Mouse (Mus musculus) limb, embryonic 11.5 days (tissue): ENCODE data around the gene Tesk1. TPM values are rescaled to one million over a fixed set of nuclear protein-coding genes. Genes with fewer than 3 reads are reported as not detected.

ENCODE experiments used
- ATAC-seq: fragments of 200-750 bp; cut with Nextera tagmentation; 2 replicates; pipeline ENCODE4 v1.8.0; 2017; ENCODE audit warnings: low read depth; ENCODE audit not compliant: insufficient number of reproducible peaks, low FRiP score, low TSS enrichment
- DNase-seq: peaks from one replicate; pipeline ENCODE4 v3.0.0-alpha.2; 2015; ENCODE audit warnings: low spot score
- H3K27ac ChIP-seq: fragments of 300-500 bp; sonication (generic); replicated peaks from 2 replicates; pipeline ENCODE4 v1.5.1; 2014; ENCODE audit warnings: low read depth, mild to moderate bottlenecking, low read length
- H3K27me3 ChIP-seq: fragments of 300-500 bp; sonication (generic); 2 replicates; pipeline ENCODE4 v1.6.1; 2014; ENCODE audit warnings: mild to moderate bottlenecking, low read length, mixed read lengths; ENCODE audit not compliant: control insufficient read depth, insufficient read depth
- H3K36me3 ChIP-seq: fragments of 300-500 bp; sonication (generic); 2 replicates; pipeline ENCODE4 v1.6.1; 2014; ENCODE audit warnings: mild to moderate bottlenecking, low read length, moderate library complexity, mixed read lengths; ENCODE audit not compliant: control insufficient read depth, insufficient read depth
- H3K4me1 ChIP-seq: fragments of 300-500 bp; sonication (generic); 2 replicates; pipeline ENCODE4 v1.6.1; 2014; ENCODE audit warnings: low read length, mixed read lengths; ENCODE audit not compliant: control insufficient read depth, insufficient read depth
- H3K4me2 ChIP-seq: fragments of 300-500 bp; sonication (generic); 2 replicates; pipeline ENCODE4 v1.6.1; 2014; ENCODE audit warnings: low read depth, mild to moderate bottlenecking, moderate library complexity; ENCODE audit not compliant: severe bottlenecking
- H3K4me3 ChIP-seq: fragments of 300-500 bp; sonication (generic); 2 replicates; pipeline ENCODE4 v1.5.1; 2014; ENCODE audit warnings: low read depth, low read length
- H3K9ac ChIP-seq: fragments of 300-500 bp; sonication (generic); 2 replicates; pipeline ENCODE4 v1.6.1; 2014; ENCODE audit warnings: mild to moderate bottlenecking, low read length
- H3K9me3 ChIP-seq: fragments of 300-500 bp; sonication (generic); 2 replicates; pipeline ENCODE4 v1.6.1; 2016; ENCODE audit warnings: low read length; ENCODE audit not compliant: control insufficient read depth
- WGBS: fragments of 180-500 bp; shearing (Covaris S2); extraction: QIAGEN DNeasy Blood & Tissue Kit; methylation state at CpG from one replicate; pipeline ENCODE4 v1.1.7; 2014; 5-methylcytosine and 5-hydroxymethylcytosine counted together
- polyA plus RNA-seq: library from polyadenylated mRNA; unstranded; fragments of >200 nt; fragmentation: Nextera tagmentation; extraction: Ambion mirVana; gene quantifications from 2 replicates; pipeline ENCODE4 v1.2.1, GENCODE M21; 2014

Gene Tesk1
- polyA plus RNA-seq, 1 experiment from 2014 or later = 9.8 TPM

DNA sequence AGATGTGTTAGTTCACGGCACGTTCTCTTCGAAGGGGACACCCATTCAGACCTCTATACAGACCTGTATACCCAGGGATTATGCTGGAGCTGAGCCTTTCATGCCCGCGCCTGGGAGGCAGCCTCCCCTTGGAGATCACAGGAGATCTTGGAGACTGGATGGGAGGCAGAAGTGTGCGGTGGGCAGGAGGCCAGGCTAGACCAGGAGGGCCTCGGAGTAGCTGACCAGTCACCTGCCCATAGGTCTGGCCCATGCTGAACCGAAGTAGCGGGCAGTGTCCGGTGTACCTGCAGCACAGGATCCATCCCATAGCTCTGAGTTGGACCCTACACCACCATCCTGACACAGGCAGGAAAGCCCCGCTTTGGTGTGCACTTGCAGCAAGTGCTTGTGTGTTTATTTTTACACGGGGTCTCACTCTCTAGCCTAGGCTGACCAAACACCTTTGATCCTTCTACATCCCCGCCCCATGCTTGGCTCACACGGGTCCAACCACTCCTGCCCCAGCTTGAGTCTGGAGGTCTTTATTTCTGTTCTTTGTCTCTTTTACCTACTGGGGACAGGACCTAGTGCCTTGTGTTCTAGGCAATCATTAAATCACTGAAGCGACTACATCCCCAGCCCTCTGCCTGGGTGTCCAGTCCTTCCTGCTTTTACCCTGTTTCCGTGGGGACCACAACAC, 13.4 kb upstream of the Tesk1 start:
- Histone ChIP-seq H3K27me3 (peaks cover 51% of the 10 kb centered on the region), H3K4me1 (peaks cover 4% of the 10 kb centered on the region), H3K4me3 (no peak overlapping the region), H3K36me3 (no peaks in the 10 kb centered on the region), H3K9me3 (no peaks in the 10 kb centered on the region), H3K27ac (no peak overlapping the region), H3K4me2 (no peak overlapping the region), H3K9ac (no peak overlapping the region)
- 29% methylated on average over 16 of the region's 16 CpGs for WGBS
- DNase-seq = no peak
- no peak for ATAC-seq

DNA sequence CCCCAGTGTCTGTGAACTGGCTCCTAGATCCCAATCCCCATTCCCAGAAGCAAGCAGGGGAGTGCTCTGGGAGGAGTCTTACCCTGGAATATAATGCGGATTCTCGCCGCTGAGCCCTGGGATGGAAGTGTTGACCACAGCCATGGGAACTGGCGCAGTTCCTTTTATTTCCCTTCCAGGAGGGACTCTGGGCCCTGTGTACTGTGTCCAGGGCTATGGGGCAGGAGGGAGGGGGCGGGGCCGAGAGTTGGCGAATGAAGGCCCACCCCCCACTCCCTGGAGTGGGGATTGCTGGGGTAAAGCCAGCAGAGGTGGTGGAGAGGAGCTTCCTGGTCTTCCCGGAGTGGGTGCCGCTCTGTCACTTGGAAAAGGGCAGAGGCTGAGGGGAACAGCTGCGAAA, 12.8 kb upstream of the Tesk1 start, which contains the start of gene Fam166b:
Fam166b (minus strand) TSS at position 189 of the 400 bp plus-strand sequence.
- Histone ChIP-seq H3K4me2 (0 out of 2 replicates have a peak within 1 kb of the TSS, but pooled peaks have one; percentile 0), H3K36me3 (no peaks in the 10 kb centered on the region), H3K4me1 (peaks cover 4% of the 10 kb centered on the region), H3K9ac (no peak within 1 kb of the TSS), H3K27me3 (peaks cover 51% of the 10 kb centered on the region), H3K4me3 (no peak within 1 kb of the TSS), H3K9me3 (no peaks in the 10 kb centered on the region), H3K27ac (no peak within 1 kb of the TSS)
- WGBS = 5% methylated on average over 10 of the region's 10 CpGs
- DNase-seq (no peak), ATAC-seq (no peak)

- Histone ChIP-seq H3K4me1 (no peaks in the 10 kb centered on the region), H3K36me3 (no peaks in the 10 kb centered on the region), H3K9me3 (no peaks in the 10 kb centered on the region), H3K27me3 (peaks cover 27% of the 10 kb centered on the region), H3K4me3 (no peak overlapping the region), H3K27ac (no peak overlapping the region), H3K9ac (no peak overlapping the region), H3K4me2 (no peak overlapping the region)
- WGBS = 7% methylated on average over 4 of the region's 4 CpGs
- DNase-seq (peak; percentile 87), ATAC-seq (no peak)
Observed at GRCm38 (mm10) chr4:43431690-43432089, 10.0 kb upstream of the Tesk1 start.

GRCm38 (mm10) chr4:43432832-43433231, 8.9 kb upstream of the Tesk1 start:
- H3K9me3 ChIP-seq = no peaks in the 10 kb centered on the region
- no peak overlapping the region for H3K4me2 ChIP-seq
- H3K27me3 ChIP-seq = peaks cover 16% of the 10 kb centered on the region
- no peak for ATAC-seq
- no peak for DNase-seq
- no peaks in the 10 kb centered on the region for H3K36me3 ChIP-seq
- H3K4me1 ChIP-seq = no peaks in the 10 kb centered on the region
- H3K9ac ChIP-seq = no peak overlapping the region
- 85% methylated on average over 1 of the region's 1 CpGs for WGBS
- no peak overlapping the region for H3K4me3 ChIP-seq
- no peak overlapping the region for H3K27ac ChIP-seq

DNA sequence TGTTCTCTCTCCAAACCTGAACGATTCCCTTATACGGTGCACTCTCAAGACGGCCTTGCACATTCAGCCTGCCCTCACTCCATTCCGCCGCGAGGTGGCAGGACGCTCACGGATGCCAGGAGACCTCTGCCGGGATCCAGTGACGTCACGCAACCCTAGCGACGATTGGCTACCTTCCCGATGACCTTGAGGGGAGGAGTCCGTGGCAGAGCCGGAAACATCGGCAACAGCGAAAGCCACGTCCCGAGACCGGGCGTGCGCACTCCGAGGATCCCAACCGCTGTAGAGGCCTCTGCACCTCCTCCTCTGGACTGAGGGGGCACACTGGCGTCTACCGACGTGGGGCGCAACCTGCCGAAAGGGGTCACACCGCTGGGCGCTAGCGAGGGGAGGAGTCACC, 305 bp downstream of the Tesk1 start:
- Histone ChIP-seq H3K9me3 (no peaks in the 10 kb centered on the region), H3K4me1 (peaks cover 9% of the 10 kb centered on the region), H3K4me3 (peak overlapping the region; percentile 80), H3K27me3 (no peaks in the 10 kb centered on the region), H3K27ac (peak overlapping the region; percentile 81), H3K9ac (peak overlapping the region; percentile 95), H3K36me3 (peaks cover 6% of the 10 kb centered on the region), H3K4me2 (peak overlapping the region; percentile 92)
- WGBS = under 1% methylated on average over 33 of the region's 33 CpGs
- DNase-seq (peak; percentile 100), ATAC-seq (peak; percentile 92)

GRCm38 (mm10) chr4:43442456-43443361, 970 bp downstream of the Tesk1 start:
- peak overlapping the region; percentile 92 for H3K4me2 ChIP-seq
- peak overlapping the region; percentile 80 for H3K4me3 ChIP-seq
- H3K36me3 ChIP-seq = peaks cover 8% of the 10 kb centered on the region
- under 1% methylated on average over 80 of the region's 88 CpGs for WGBS
- peaks cover 9% of the 10 kb centered on the region for H3K4me1 ChIP-seq
- DNase-seq (peak; percentile 77), ATAC-seq (peak; percentile 74)
- no peaks in the 10 kb centered on the region for H3K27me3 ChIP-seq
- H3K9ac ChIP-seq = peak overlapping the region; percentile 95
- H3K9me3 ChIP-seq = no peaks in the 10 kb centered on the region
- peak overlapping the region; percentile 81 for H3K27ac ChIP-seq

DNA sequence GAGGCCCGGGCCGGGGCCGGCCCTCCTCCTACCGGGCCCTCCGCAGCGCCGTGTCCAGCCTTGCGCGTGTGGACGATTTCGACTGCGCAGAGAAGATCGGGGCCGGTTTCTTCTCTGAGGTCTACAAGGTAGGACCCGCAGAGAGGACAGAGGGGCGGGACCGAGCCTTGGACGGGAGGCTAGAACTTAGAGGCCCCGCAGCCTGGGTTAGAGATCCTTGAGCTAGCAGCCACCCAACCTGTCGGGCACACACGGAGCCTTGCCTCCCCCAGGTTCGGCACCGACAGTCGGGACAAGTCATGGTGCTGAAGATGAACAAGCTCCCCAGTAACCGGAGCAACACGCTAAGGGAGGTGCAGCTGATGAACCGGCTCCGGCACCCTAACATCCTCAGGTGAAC, 1.8 kb downstream of the Tesk1 start:
- H3K36me3 ChIP-seq = peaks cover 8% of the 10 kb centered on the region
- WGBS = 1% methylated on average over 24 of the region's 28 CpGs
- ATAC-seq (no peak), DNase-seq (peak; percentile 65)
- H3K9me3 ChIP-seq = no peaks in the 10 kb centered on the region
- H3K9ac ChIP-seq = peak overlapping the region; percentile 95
- peaks cover 9% of the 10 kb centered on the region for H3K4me1 ChIP-seq
- H3K4me2 ChIP-seq = peak overlapping the region; percentile 92
- H3K4me3 ChIP-seq = peak overlapping the region; percentile 80
- peak overlapping the region; percentile 81; the same call in 1 of the 2 replicates for H3K27ac ChIP-seq
- no peaks in the 10 kb centered on the region for H3K27me3 ChIP-seq

DNA sequence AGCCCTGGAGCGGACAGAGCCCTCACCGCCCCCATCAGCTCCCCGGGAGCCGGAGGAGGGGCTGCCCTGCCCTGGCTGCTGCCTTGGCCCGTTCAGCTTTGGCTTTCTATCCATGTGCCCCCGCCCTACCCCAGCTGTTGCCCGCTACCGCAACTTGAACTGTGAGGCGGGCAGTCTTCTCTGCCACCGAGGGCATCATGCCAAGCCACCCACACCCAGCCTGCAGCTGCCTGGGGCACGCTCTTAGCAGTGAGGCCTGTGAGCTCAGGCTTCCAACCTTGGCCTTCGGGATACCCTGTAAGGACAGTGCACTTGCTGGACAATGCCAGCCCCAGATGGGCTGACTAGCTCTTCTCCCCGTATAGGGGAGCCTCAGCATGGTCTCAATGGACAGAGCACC, 5.5 kb downstream of the Tesk1 start:
- Histone ChIP-seq H3K36me3 (peaks cover 8% of the 10 kb centered on the region), H3K4me2 (no peak overlapping the region), H3K27ac (no peak overlapping the region), H3K27me3 (peaks cover under 1% of the 10 kb centered on the region; the same call in 1 of the 2 replicates), H3K9me3 (no peaks in the 10 kb centered on the region), H3K4me3 (no peak overlapping the region), H3K9ac (no peak overlapping the region), H3K4me1 (peaks cover 9% of the 10 kb centered on the region)
- WGBS = 91% methylated on average over 13 of the region's 13 CpGs
- no peak for DNase-seq
- ATAC-seq = no peak
